Mouse (Mus musculus) megakaryocyte-erythroid progenitor cell, adult 5-6 weeks (primary cell): ENCODE results near the gene Cuedc1. TPM values are rescaled to one million over a fixed set of nuclear protein-coding genes. Genes with fewer than 3 reads are reported as not detected.
"Not testable (repeated sequence)": the region's sequence is repeated elsewhere in the genome, so short reads cannot be mapped to it uniquely, and the experiment has no call there.

Experiments used
- ATAC-seq: replicated peaks from 2 replicates; pipeline ENCODE4 v1.8.0; 2016; ENCODE audit warnings: mild to moderate bottlenecking, inconsistent platforms; ENCODE audit not compliant: severe bottlenecking, poor library complexity, low FRiP score, low TSS enrichment
- total RNA-seq, 2 experiments: library from RNA; stranded (forward) in 1 of 2; stranded (reverse) in 1 of 2; fragments of 200-1000, 215-1000 nt in 1 of 2; fragments of >200 nt in 1 of 2; fragmentation: Nextera tagmentation in 1 of 2; gene quantifications; 2 replicates each; pipeline ENCODE4 v1.2.3; 2014 to 2017

Cuedc1 gene
- total RNA-seq, 2 experiments from 2014 or later, result 0.19 to 2.3 TPM

GRCm38 (mm10) chr11:88187417-88188133 is 89.7 kb downstream of the Cuedc1 start:
- ATAC-seq, result peak; percentile 95

- no peak for ATAC-seq
Observed at GRCm38 (mm10) chr11:88188216-88188615, 90.4 kb downstream of the Cuedc1 start.

GRCm38 (mm10) chr11:88188635-88189034 is 90.8 kb downstream of the Cuedc1 start:
- ATAC-seq, result no peak

GRCm38 (mm10) chr11:88192595-88192994 is 94.7 kb downstream of the Cuedc1 start:
- ATAC-seq, result no peak

- ATAC-seq, result no peak
Observed at GRCm38 (mm10) chr11:88193098-88193823, 95.4 kb downstream of the Cuedc1 start.

- no peak for ATAC-seq
Observed at GRCm38 (mm10) chr11:88193824-88194696, 96.2 kb downstream of the Cuedc1 start.

- not testable (repeated sequence) for ATAC-seq
Observed at GRCm38 (mm10) chr11:88195699-88196098, 97.8 kb downstream of the Cuedc1 start.

- ATAC-seq, result no peak; the same call in 1 of the 2 replicates
Observed at GRCm38 (mm10) chr11:88197153-88197576, 99.3 kb downstream of the Cuedc1 start.

- no peak for ATAC-seq
Observed at GRCm38 (mm10) chr11:88198223-88198622, 100.4 kb downstream of the Cuedc1 start.

GRCm38 (mm10) chr11:88201172-88201571 is 103.3 kb downstream of the Cuedc1 start:
- ATAC-seq, result no peak

- ATAC-seq, result no peak
Observed at GRCm38 (mm10) chr11:88202077-88202476, 104.2 kb downstream of the Cuedc1 start.

GRCm38 (mm10) chr11:88203712-88204532 is 106.1 kb downstream of the Cuedc1 start, which contains the start of gene Mrps23:
Gene Mrps23, plus strand, starts transcription at chr11:88204388.
- peak; percentile 93 for ATAC-seq

- ATAC-seq, result peak; percentile 15
Observed at GRCm38 (mm10) chr11:88204593-88205368, 106.9 kb downstream of the Cuedc1 start.

GRCm38 (mm10) chr11:88206576-88206975 is 108.7 kb downstream of the Cuedc1 start:
- not testable (repeated sequence) for ATAC-seq

- ATAC-seq, result no peak
Observed at GRCm38 (mm10) chr11:88207697-88208096, 109.8 kb downstream of the Cuedc1 start.

GRCm38 (mm10) chr11:88211824-88212582 is 114.1 kb downstream of the Cuedc1 start:
- ATAC-seq, result no peak

- no peak for ATAC-seq
Observed at GRCm38 (mm10) chr11:88213757-88214156, 115.9 kb downstream of the Cuedc1 start.
